Mouse (Mus musculus): Measurements from ENCODE around the gene Gatb. TPM values are rescaled to one million over a fixed set of nuclear protein-coding genes. Genes with fewer than 3 reads are reported as not detected.

The Gatb gene
- polyA plus RNA-seq, 1 experiment from 2014 or later, result 23.2 TPM

DNA sequence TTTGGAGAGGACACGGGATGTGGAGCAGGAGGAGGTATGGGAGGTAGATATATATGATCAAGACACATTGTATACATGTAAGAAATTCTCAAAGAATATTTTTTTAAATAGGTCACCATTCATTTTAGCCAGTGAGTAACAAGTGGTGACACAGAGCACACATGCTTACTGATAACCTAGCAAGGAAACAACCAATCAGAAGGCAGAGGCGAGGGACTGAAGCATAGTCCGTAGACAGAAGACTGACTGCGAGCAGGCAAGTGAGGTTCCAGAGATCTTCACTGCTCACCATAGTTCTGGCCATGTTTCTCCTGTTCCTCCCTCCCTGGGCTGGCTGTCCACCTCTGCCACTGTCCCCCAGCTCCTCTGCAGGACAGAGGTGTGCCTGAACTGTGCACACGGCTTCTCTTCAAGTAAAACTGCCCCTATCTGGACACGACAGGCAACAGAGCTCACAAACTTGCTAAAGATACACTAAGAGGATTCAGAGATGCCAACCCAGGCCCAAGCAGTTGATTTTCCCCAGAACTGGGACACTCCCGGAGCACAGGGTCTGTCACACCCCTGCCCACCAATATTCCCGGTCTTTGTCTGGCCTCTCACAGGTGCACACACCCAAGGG is 105.5 kb downstream of the Gatb start:
- Histone ChIP-seq H3K27me3 (ENCODE audit: control insufficient read depth, insufficient read depth, low read length) (no peaks in the 10 kb centered on the region), H3K4me1 (ENCODE audit: control insufficient read depth, insufficient read depth, low read length) (peaks cover 2% of the 10 kb centered on the region; the same call in 1 of the 2 replicates), H3K4me3 (ENCODE audit: low read depth, low read length) (no peak overlapping the region), H3K4me2 (no peak overlapping the region), H3K27ac (ENCODE audit: low read depth, low read length) (no peak overlapping the region), H3K9me3 (ENCODE audit: control insufficient read depth, low read length) (no peaks in the 10 kb centered on the region), H3K9ac (ENCODE audit: low read length) (no peak overlapping the region), H3K36me3 (ENCODE audit: control insufficient read depth, insufficient read depth, low read length) (no peaks in the 10 kb centered on the region)
- ATAC-seq (ENCODE audit: low FRiP score) (no peak), DNase-seq (ENCODE audit: low spot score, missing footprints) (peak; percentile 70)
- 91% methylated on average over 8 of the region's 8 CpGs for WGBS

DNA sequence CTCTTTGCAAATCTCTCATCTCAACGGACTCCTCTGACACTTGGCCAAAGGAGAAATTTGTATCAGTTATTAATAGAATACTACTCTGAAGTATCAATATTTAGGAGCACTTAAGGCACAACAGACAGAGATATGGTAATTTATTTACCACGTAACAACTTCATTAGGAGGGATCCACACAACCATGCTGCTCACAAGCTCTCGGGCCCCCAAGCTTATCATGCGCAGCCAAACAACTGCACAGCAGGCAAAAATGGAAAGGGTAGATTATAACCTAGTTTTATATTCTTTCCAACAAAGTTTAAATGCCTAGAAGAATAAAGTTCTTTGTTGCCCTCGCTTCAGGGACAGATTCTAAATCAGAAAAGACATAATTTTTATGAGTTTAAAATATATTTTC is 106.0 kb downstream of the Gatb start:
- ATAC-seq (ENCODE audit: low FRiP score) (no peak), DNase-seq (ENCODE audit: low spot score, missing footprints) (peak; percentile 68)
- no peak overlapping the region for H3K27ac ChIP-seq (ENCODE audit: low read depth, low read length)
- no peak overlapping the region for H3K9ac ChIP-seq (ENCODE audit: low read length)
- H3K27me3 ChIP-seq (ENCODE audit: control insufficient read depth, insufficient read depth, low read length), result no peaks in the 10 kb centered on the region
- H3K4me2 ChIP-seq, result no peak overlapping the region
- no peak overlapping the region for H3K4me3 ChIP-seq (ENCODE audit: low read depth, low read length)
- H3K9me3 ChIP-seq (ENCODE audit: control insufficient read depth, low read length), result no peaks in the 10 kb centered on the region
- WGBS, result 88% methylated on average over 5 of the region's 5 CpGs
- H3K4me1 ChIP-seq (ENCODE audit: control insufficient read depth, insufficient read depth, low read length), result peaks cover 2% of the 10 kb centered on the region; the same call in 1 of the 2 replicates
- no peaks in the 10 kb centered on the region for H3K36me3 ChIP-seq (ENCODE audit: control insufficient read depth, insufficient read depth, low read length)

DNA sequence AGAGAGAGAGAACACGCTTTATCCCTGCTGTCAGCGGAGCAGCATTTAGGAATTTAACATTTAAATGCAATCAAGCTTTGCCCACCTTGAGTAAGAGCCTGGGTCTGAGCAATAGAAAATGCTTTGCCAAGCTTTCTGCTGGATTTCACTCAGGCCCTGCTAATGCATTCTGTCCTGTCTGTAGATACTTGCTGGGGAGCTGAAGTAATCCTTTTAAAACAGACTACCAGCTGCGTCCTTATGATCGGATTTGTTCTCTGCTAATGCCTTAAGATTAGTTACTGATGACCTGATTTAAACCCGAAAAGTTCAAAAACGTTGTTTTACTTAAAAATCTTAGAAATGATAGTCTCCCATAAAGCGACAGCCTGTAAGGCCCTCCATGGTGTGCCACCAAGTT is 107.2 kb downstream of the Gatb start:
- peak; percentile 82 for DNase-seq (ENCODE audit: low spot score, missing footprints)
- H3K36me3 ChIP-seq (ENCODE audit: control insufficient read depth, insufficient read depth, low read length), result no peaks in the 10 kb centered on the region
- WGBS, result 41% methylated on average over 7 of the region's 7 CpGs
- H3K27me3 ChIP-seq (ENCODE audit: control insufficient read depth, insufficient read depth, low read length), result no peaks in the 10 kb centered on the region
- no peaks in the 10 kb centered on the region for H3K9me3 ChIP-seq (ENCODE audit: control insufficient read depth, low read length)
- no peak overlapping the region for H3K4me2 ChIP-seq
- no peak overlapping the region for H3K4me3 ChIP-seq (ENCODE audit: low read depth, low read length)
- no peak overlapping the region for H3K27ac ChIP-seq (ENCODE audit: low read depth, low read length)
- no peak for ATAC-seq (ENCODE audit: low FRiP score)
- H3K9ac ChIP-seq (ENCODE audit: low read length), result no peak overlapping the region
- H3K4me1 ChIP-seq (ENCODE audit: control insufficient read depth, insufficient read depth, low read length), result peaks cover 2% of the 10 kb centered on the region; the same call in 1 of the 2 replicates

DNA sequence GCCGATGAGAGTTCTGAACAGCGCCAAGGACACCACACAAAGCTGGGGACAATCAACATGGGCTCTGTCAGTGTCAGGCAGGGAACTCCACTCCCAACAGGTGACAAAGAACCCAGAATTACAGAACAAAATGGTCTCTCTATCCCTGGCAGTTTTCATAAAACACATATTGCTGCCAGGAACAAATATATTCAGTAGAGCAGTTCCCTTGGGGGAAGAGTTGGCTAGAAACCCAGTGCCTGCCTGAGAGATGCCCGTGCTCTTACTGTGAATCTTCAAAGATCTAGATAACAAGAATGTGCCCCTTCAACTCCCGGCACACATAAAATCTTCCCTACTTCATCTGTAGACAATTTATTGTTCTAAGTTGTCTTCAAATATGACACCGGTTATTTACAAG is 109.7 kb downstream of the Gatb start:
- H3K27ac ChIP-seq (ENCODE audit: low read depth, low read length), result no peak overlapping the region
- ATAC-seq (ENCODE audit: low FRiP score) (no peak), DNase-seq (ENCODE audit: low spot score, missing footprints) (peak; percentile 76)
- no peaks in the 10 kb centered on the region for H3K36me3 ChIP-seq (ENCODE audit: control insufficient read depth, insufficient read depth, low read length)
- no peak overlapping the region for H3K4me2 ChIP-seq
- H3K4me3 ChIP-seq (ENCODE audit: low read depth, low read length), result no peak overlapping the region
- no peak overlapping the region for H3K9ac ChIP-seq (ENCODE audit: low read length)
- H3K27me3 ChIP-seq (ENCODE audit: control insufficient read depth, insufficient read depth, low read length), result no peaks in the 10 kb centered on the region
- peaks cover 2% of the 10 kb centered on the region; the same call in 1 of the 2 replicates for H3K4me1 ChIP-seq (ENCODE audit: control insufficient read depth, insufficient read depth, low read length)
- WGBS, result 91% methylated on average over 5 of the region's 5 CpGs
- no peaks in the 10 kb centered on the region for H3K9me3 ChIP-seq (ENCODE audit: control insufficient read depth, low read length)

DNA sequence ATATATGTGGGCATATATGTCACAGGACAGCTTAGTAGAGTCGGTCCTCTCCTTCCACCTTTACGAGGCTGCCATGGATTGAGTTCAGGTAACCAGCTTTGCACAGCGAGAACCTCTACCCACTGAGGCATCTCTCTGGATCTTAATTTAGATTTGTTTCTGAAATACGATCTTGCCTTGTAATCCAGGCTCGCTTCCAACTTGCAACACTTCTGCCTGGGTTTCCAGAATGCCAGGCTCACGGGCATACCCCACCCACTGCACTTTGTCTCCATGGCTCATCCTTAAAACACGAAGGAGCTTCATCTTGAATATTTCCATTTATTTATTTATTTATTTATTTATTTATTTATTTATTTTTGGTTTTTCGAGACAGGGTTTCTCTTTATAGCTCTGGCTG is 111.4 kb downstream of the Gatb start:
- H3K4me3 ChIP-seq (ENCODE audit: low read depth, low read length), result no peak overlapping the region
- ATAC-seq (ENCODE audit: low FRiP score) (no peak), DNase-seq (ENCODE audit: low spot score, missing footprints) (peak; percentile 17)
- H3K27me3 ChIP-seq (ENCODE audit: control insufficient read depth, insufficient read depth, low read length), result no peaks in the 10 kb centered on the region
- H3K36me3 ChIP-seq (ENCODE audit: control insufficient read depth, insufficient read depth, low read length), result no peaks in the 10 kb centered on the region
- H3K27ac ChIP-seq (ENCODE audit: low read depth, low read length), result no peak overlapping the region
- H3K4me2 ChIP-seq, result no peak overlapping the region
- H3K9ac ChIP-seq (ENCODE audit: low read length), result no peak overlapping the region
- 86% methylated on average over 8 of the region's 8 CpGs for WGBS
- no peaks in the 10 kb centered on the region for H3K9me3 ChIP-seq (ENCODE audit: control insufficient read depth, low read length)
- H3K4me1 ChIP-seq (ENCODE audit: control insufficient read depth, insufficient read depth, low read length), result peaks cover 2% of the 10 kb centered on the region; the same call in 1 of the 2 replicates

DNA sequence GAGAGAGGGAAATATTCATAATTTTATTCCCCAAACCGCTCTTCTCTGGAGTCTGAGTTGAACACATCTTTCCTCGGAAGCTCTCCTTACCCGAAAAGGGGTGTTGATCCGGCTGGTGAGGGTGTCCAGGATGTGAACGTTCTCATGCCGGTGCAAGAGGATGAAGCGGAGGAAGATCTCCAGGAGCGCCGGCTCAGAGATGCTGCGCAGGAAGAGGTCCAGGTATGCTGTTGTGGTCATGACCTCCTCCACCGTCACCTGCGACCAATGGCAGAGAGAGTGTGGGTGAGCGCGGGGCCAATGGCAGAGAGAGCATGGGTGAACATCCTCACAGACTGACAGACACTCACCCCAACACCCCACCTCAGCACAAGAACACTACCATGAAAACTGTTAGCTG is 114.4 kb downstream of the Gatb start:
- H3K9ac ChIP-seq (ENCODE audit: low read length), result no peak overlapping the region
- no peak for DNase-seq (ENCODE audit: low spot score, missing footprints)

DNA sequence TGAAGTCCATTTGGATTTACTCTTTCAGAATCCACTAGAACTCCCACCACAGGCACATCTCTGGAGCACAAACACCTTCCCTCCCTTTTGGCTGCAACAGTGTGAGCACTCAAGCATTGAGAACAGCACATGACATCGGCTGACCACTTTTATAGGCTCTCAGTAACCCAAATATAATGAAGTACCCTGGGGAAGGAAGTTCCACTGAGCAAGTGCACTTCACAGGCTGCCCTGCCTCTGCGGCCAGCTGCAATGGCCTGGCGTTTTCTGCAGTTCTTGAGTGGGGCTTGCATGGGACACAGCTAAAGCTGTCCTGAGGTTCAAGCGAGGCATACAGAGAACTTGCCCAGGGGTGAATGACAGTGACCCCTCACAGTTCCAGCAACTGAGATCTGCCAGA is 117.2 kb downstream of the Gatb start:
- Histone ChIP-seq H3K4me1 (ENCODE audit: control insufficient read depth, insufficient read depth, low read length) (no peaks in the 10 kb centered on the region), H3K9ac (ENCODE audit: low read length) (no peak overlapping the region), H3K36me3 (ENCODE audit: control insufficient read depth, insufficient read depth, low read length) (no peaks in the 10 kb centered on the region), H3K9me3 (ENCODE audit: control insufficient read depth, low read length) (no peaks in the 10 kb centered on the region), H3K4me2 (no peak overlapping the region), H3K27ac (ENCODE audit: low read depth, low read length) (no peak overlapping the region), H3K4me3 (ENCODE audit: low read depth, low read length) (no peak overlapping the region), H3K27me3 (ENCODE audit: control insufficient read depth, insufficient read depth, low read length) (no peaks in the 10 kb centered on the region)
- ATAC-seq (ENCODE audit: low FRiP score) (no peak), DNase-seq (ENCODE audit: low spot score, missing footprints) (peak; percentile 79)
- WGBS, result 68% methylated on average over 4 of the region's 4 CpGs

More for the DNA sequence above, 114.4 kb downstream of the Gatb start:
- no peak overlapping the region for H3K4me3 ChIP-seq (ENCODE audit: low read depth, low read length)
- H3K36me3 ChIP-seq (ENCODE audit: control insufficient read depth, insufficient read depth, low read length), result no peaks in the 10 kb centered on the region
- no peaks in the 10 kb centered on the region for H3K27me3 ChIP-seq (ENCODE audit: control insufficient read depth, insufficient read depth, low read length)
- H3K4me1 ChIP-seq (ENCODE audit: control insufficient read depth, insufficient read depth, low read length), result no peaks in the 10 kb centered on the region
- H3K9me3 ChIP-seq (ENCODE audit: control insufficient read depth, low read length), result no peaks in the 10 kb centered on the region
- H3K4me2 ChIP-seq, result no peak overlapping the region
- no peak overlapping the region for H3K27ac ChIP-seq (ENCODE audit: low read depth, low read length)
- WGBS, result 94% methylated on average over 14 of the region's 14 CpGs
- ATAC-seq (ENCODE audit: low FRiP score), result no peak

DNA sequence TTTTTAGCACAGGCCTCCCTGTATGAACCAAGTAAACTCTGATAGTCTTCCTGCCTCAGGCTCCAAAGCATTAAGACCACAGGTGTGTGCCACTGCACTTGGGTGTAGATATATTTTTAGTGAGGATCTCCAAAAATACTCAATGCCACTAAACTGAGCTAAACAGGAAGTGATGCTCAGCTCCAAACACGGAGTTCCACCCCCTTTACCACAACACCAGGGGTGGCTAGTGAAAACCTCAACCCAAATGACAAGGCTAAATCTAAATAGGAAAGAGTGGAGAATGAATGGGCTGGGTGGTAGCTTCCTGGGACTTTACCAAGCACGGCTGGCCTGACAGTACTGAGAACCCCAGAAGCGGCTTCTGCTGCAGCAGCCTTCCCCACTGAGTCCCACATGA is 119.1 kb downstream of the Gatb start:
- no peaks in the 10 kb centered on the region for H3K9me3 ChIP-seq (ENCODE audit: control insufficient read depth, low read length)
- no peak overlapping the region for H3K4me3 ChIP-seq (ENCODE audit: low read depth, low read length)
- H3K4me1 ChIP-seq (ENCODE audit: control insufficient read depth, insufficient read depth, low read length), result no peaks in the 10 kb centered on the region
- no peaks in the 10 kb centered on the region for H3K27me3 ChIP-seq (ENCODE audit: control insufficient read depth, insufficient read depth, low read length)
- no peak overlapping the region for H3K9ac ChIP-seq (ENCODE audit: low read length)
- no peak for ATAC-seq (ENCODE audit: low FRiP score)
- no peaks in the 10 kb centered on the region for H3K36me3 ChIP-seq (ENCODE audit: control insufficient read depth, insufficient read depth, low read length)
- no peak overlapping the region for H3K27ac ChIP-seq (ENCODE audit: low read depth, low read length)
- no peak overlapping the region for H3K4me2 ChIP-seq
- WGBS, result 45% methylated on average over 3 of the region's 3 CpGs
- no peak for DNase-seq (ENCODE audit: low spot score, missing footprints)

DNA sequence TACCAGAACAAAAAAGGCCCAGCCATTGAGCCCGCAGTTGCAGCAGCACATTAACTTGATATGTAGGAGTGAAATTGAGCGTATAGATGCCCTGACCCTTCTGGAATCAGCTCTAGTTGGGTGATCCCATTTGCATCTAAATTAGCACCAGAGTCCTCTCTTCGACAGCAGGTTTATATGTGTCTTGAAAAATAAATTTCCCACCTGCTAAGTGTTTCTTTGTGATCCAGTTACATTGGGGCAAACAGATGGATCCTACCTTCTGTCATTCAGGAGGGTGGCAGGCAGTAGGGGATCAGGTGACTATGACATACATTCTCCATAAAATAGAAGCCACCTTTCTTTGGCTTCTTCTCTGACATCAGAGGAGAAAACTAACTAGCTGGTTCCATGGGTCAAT is 121.1 kb downstream of the Gatb start:
- Histone ChIP-seq H3K27me3 (ENCODE audit: control insufficient read depth, insufficient read depth, low read length) (no peaks in the 10 kb centered on the region), H3K9me3 (ENCODE audit: control insufficient read depth, low read length) (no peaks in the 10 kb centered on the region), H3K9ac (ENCODE audit: low read length) (no peak overlapping the region), H3K4me3 (ENCODE audit: low read depth, low read length) (no peak overlapping the region), H3K4me1 (ENCODE audit: control insufficient read depth, insufficient read depth, low read length) (no peaks in the 10 kb centered on the region), H3K36me3 (ENCODE audit: control insufficient read depth, insufficient read depth, low read length) (no peaks in the 10 kb centered on the region), H3K27ac (ENCODE audit: low read depth, low read length) (no peak overlapping the region), H3K4me2 (no peak overlapping the region)
- DNase-seq (ENCODE audit: low spot score, missing footprints) (peak; percentile 14), ATAC-seq (ENCODE audit: low FRiP score) (no peak)
- 78% methylated on average over 3 of the region's 3 CpGs for WGBS
